Mouse (Mus musculus) megakaryocyte, adult 5-6 weeks (primary cell): ENCODE data around the gene Taf3. TPM values are rescaled to one million over a fixed set of nuclear protein-coding genes. Genes with fewer than 3 reads are reported as not detected.

Experiments
- ATAC-seq: 2 replicates; pipeline ENCODE4 v1.8.0; 2016; ENCODE audit warnings: mild to moderate bottlenecking, inconsistent platforms; ENCODE audit not compliant: poor library complexity, severe bottlenecking
- total RNA-seq, 2 experiments: library from RNA; stranded (forward) in 1 of 2; stranded (reverse) in 1 of 2; fragments of 153-499, 151-499 nt in 1 of 2; fragments of 221-1000, 200-1000 nt in 1 of 2; gene quantifications; 2 replicates each; pipeline versions ENCODE4 v1.2.3 to v1.2.4; 2015 to 2017

Gene Taf3
- total RNA-seq, 2 experiments from 2014 or later, result 8.7 to 12.5 TPM

- peak; percentile 20 for ATAC-seq
These were observed 169.3 kb downstream of the Taf3 start for GRCm38 (mm10) chr2:9879092-9879491.

DNA sequence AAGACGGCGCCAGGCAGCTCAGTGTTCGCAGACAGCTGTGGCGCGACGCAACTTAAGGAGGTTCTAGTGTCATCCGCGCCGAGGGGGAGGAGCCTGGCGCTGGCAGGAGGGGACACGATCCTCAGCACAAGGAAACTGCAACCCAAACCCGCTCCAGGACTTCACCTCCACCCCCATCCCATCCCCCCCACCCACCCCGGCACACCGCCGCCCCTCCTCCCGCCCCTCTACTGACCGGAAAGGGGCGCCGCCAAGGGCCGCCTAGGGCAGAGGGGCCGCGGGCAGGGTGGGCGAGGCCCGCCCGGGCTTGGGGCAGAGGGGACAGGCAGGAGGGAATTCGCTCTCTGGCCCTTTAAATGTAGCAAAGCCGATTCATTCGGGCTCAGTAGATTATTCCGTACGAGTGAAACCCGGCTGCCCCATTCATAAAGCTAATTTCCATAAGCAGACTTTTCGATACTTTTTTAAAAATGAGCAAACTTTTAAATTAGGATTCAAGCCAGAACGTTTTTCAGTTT is 169.8 kb downstream of the Taf3 start:
- ATAC-seq, result peak; percentile 22; the same call in 1 of the 2 replicates

DNA sequence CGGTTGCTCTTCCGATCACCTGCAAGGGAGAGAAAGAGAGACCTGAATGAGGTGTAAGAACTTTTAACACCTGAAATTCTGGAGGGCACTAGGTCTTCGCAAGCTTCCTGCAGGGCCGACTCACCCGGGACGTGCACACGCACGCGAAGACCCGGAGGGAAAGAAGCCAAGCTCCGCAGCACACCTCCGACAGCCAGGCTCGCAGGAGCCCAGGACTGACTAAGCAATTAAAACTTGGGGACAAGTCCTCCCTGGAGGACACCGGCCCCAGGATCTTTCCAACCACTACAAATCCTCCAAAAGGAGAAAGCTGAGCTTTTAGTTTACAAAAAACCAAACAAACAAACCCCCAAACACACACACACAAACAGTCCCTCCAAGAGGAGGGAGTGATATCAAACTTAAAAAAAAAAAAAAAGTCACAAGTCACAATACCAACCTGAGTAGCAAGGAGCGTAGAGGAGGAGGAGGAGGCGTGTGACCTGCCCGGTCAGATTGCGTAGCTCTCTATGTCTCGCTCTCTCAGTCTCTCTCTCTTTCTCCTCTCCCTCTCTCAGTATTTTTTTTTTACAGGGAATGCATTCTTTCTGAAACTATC is 170.3 kb downstream of the Taf3 start:
- ATAC-seq, result no peak

- no peak for ATAC-seq
These were observed 171.1 kb downstream of the Taf3 start for GRCm38 (mm10) chr2:9877326-9877690.

- ATAC-seq, result no peak
These were observed 171.6 kb downstream of the Taf3 start for GRCm38 (mm10) chr2:9876621-9877325.

DNA sequence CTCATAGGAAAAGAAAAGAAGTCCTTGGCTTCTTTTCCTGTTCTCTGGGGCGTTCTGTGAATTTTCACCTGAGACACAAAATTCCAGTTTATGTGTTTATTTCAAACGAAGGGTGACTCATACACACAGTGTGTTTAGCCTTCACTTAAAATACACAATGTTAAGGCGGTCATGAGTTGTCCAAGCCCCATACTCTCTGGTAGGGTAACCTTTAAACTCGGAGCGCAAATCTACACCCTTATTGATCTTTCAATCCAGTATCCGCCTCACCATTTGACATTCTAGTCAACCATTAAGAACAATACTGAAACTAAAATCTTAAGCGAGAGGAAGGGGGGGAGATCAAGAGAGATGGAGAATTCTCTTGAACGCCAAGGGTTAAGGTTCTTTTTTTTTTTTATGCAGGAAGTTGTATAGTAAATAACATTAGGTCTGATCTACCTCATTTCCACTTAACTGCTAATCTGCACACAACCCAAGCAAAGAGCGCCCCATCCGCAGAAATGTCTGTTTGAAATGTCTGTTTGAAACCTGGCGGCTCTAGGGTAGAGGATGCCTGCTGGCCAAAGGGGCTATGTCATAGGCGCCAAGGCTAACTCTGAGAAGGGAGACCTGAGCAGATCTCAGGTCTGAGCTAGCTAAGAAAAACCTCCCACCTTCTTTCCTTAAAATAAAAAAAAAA is 172.6 kb downstream of the Taf3 start:
- no peak for ATAC-seq

DNA sequence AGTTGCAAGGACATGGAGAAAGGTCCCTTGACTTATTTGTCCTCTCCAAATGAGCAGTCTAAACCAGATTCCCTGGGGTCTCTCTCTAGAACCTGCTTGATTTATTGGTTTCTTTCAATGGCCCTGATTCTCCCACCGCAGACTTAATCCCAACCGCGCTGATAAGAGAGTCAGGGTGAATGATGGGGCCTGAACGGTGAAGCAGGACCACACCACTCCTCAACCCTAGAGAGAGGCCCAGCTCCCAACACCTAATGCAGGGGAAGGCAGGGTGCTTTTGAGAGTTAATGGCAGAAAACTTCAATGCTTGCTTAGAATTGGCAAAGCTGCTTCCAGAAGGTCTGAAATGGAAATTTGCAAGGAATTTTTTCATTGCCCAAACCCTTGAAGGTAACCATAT is 173.2 kb downstream of the Taf3 start:
- ATAC-seq, result no peak

DNA sequence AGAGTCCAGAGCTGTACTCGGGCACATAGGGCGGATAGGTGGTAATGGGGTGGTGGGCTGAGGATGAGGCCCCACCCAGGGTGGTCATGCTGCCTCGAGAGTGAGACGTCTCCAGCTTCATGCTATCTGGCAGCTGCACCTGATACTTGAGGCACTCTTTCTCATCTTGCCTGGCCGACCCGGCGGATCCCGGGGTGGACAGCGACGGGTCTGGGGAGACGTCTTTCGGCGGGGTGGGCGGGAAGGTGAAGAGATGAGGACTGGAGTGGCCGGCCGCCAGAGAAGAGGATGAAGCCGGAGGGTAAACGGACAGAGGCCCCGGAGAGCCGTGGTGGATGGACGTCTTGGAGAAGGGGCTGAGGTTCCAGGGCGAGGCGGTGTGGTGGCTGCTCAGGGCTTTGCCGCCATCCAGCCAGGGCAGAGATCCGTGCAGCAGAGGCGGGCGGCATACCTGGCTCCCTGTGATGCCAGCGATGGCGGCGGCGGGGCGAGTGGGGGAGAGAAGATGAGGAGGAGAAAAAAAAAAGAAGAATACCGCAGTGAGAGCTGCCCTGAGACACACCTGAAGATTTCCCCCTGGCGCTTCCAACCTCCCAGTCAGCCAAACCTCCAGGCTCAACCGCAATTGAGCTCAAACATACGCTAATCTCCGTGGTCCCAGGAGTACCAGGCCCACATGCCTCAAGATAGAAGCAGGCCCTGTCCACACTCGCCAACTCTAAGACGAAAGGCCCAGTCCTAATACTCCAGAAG is 173.8 kb downstream of the Taf3 start:
- ATAC-seq, result no peak

GRCm38 (mm10) chr2:9873757-9874156 is 174.6 kb downstream of the Taf3 start:
- ATAC-seq, result no peak

DNA sequence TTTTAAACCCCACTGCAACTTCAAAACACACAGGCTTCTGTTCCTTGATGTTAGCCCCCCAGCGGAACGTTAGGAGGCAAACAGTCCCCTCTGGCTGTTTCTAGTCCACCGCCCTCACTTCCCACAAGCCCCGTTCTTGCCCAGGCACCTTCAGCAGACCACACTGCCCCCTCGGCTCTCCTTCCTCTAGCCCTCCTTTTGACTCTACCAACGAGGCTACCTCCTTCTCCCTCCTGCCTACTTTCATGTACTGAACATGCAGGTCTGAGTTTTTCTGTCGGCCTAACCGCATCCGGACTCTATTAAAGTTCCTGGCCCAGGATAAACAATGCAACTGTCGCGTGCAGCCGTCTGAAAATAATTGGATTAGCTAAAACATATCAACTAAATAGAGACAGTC is 175.7 kb downstream of the Taf3 start:
- no peak for ATAC-seq

DNA sequence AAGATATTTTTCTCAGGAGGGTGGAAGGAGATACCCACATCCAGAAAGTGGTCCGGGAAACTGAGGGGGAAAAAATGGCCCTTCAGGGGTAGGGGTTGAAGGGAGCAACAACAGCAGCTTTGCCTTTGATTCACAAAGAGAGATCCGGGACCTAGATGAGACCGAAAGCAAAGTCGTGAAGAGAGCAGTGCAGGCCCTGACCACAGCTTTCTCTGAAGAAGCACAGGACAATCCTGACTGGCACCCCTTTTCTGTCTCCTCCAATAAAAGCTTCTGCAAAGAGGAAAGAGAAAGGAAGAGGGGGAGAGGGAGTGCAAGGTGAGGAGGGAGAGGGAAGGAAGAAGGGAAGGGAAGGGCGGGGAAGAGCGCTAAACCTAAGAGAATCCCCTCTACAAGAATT is 176.6 kb downstream of the Taf3 start:
- no peak for ATAC-seq

- peak; percentile 33 for ATAC-seq
These were observed 177.2 kb downstream of the Taf3 start for GRCm38 (mm10) chr2:9871141-9871716.

DNA sequence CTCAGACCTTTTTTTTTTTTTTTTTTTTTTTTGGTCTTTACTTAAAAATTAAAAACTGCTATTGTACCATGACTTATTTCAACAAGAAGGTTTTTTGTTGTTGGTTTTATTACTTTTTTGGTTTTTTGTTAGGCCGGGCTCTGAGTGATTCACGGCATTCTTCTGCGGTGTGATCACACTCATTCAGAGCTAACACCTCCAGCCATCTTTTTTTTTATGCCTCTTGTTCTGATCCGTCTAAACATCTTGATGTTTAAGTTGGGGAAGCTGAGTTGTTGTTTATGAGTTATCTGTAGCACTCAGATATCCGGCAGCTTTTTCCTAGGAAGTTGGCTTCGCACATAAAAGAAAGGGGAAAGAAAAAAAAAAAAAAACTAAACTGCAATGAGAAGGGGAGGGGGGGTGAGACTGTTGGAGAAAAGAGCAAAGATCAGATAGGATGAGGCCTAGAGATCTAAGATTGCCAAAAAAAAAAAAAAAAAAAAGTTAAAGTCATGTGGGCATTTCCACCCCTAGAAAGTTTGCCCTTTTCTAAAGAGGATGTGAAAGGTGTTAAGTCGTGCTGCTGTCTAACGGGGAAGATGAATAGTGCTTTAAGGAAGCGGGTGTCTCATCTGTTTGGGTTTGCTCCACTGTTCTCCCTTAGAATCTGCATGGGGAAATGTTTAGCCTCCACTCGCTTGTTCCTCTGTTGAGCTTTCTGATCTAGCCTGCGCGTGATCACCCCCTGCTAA is 181.1 kb downstream of the Taf3 start:
- ATAC-seq, result peak; percentile 65

Other genes with a start within 250 kb of the Taf3 start
- not detected in 2 replicates for gene 4930412O13Rik, start 167.3 kb downstream of the Taf3 start, total RNA-seq (2015)
- not detected in 2 replicates for gene 4930412O13Rik, start 167.3 kb downstream of the Taf3 start, total RNA-seq (2017)
- not detected in 2 replicates for gene 9230102O04Rik, start 159.1 kb downstream of the Taf3 start, total RNA-seq (2015)
- not detected in 2 replicates for gene 9230102O04Rik, start 159.1 kb downstream of the Taf3 start, total RNA-seq (2017)
- gene Gata3, start 158.6 kb downstream of the Taf3 start, total RNA-seq (2015), result 0.45 and 0.98 TPM in 2 replicates
- gene Gata3, start 158.6 kb downstream of the Taf3 start, total RNA-seq (2017), result 0.49 and 1.2 TPM in 2 replicates
- gene Atp5c1, start 31.9 kb upstream of the Taf3 start, total RNA-seq (2015), result 493 and 571 TPM in 2 replicates
- gene Atp5c1, start 31.9 kb upstream of the Taf3 start, total RNA-seq (2017), result 410 and 491 TPM in 2 replicates
- gene Kin, start 32.0 kb upstream of the Taf3 start, total RNA-seq (2015), result 26.3 and 27.6 TPM in 2 replicates
- 24.2 and 35.6 TPM in 2 replicates for gene Kin, start 32.0 kb upstream of the Taf3 start, total RNA-seq (2017)
- not detected in 2 replicates for gene Itih2, start 82.8 kb upstream of the Taf3 start, total RNA-seq (2015)
- not detected in 2 replicates for gene Itih2, start 82.8 kb upstream of the Taf3 start, total RNA-seq (2017)
- 1.5 and 2.1 TPM in 2 replicates for gene Itih5, start 105.0 kb upstream of the Taf3 start, total RNA-seq (2015)
- 2.2 and 3.5 TPM in 2 replicates for gene Itih5, start 105.0 kb upstream of the Taf3 start, total RNA-seq (2017)